Mouse (Mus musculus) heart, postnatal 36 days (tissue): ENCODE measurements around the gene Stub1. TPM values are rescaled to one million over a fixed set of nuclear protein-coding genes. Genes with fewer than 3 reads are reported as not detected.
A peak's percentile ranks its signal among the peaks of the same experiment; 100 is the strongest.

Source experiments
- DNase-seq, 2 experiments: peaks; one replicate each; pipeline ENCODE4 v3.0.0; 2021 to 2022
- intact Hi-C: fragments of 180-260 bp; cut with DNase I; formaldehyde crosslinking; loops from one replicate; pipeline ENCODE4 v1.15.1; 2025
- total RNA-seq, 2 experiments: library from RNA; stranded (reverse); gene quantifications; 2 replicates each; pipeline ENCODE4 v1.2.3; 2021

Gene Stub1
- total RNA-seq, 2 experiments from 2014 or later: 111 to 116 TPM

- no peak for DNase-seq
- intact Hi-C loops: no loop called here
Measured at GRCm38 (mm10) chr17:25839455-25840235, 6.4 kb upstream of the Stub1 start.

- intact Hi-C loops: no loop called here
- no peak for DNase-seq
Measured at GRCm38 (mm10) chr17:25838904-25839303, 5.7 kb upstream of the Stub1 start.

DNA sequence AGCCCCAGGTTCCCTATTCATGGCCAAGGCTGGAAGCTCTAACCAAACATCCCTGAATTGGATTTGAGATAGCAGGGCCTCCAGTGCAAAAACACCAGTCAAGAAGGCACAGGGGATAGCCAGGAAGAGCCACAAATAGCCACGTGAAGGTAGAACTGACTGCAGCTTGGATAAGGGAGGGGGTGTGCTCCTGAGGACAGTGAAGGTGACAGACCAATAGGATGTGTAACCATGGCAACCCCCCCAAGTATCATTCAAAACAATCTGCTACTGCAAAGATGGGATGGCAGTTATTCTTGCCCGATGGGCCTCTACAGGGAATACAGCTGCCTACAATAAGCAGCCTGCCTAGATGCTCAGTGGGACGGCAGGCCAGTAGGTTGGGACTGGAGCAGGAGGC, 4.3 kb upstream of the Stub1 start:
- intact Hi-C loops: no loop called here
- no peak for DNase-seq

DNA sequence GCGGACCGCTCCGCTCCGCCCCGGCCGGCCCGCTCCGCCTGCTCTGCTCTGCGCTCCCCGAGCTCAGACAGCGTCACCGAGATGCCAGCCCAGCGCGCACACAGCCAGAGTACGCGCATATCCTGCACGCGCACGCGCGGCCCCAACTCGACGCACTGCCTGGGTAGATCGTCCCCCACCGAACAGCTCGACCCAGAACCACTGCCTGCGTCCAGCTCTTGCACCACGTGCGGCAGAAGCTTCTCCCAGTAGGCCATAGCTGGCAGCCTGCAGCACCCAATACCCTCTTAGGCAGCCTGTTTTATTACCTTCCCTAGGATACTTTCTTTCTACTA, 3.8 kb upstream of the Stub1 start, which contains the start of gene Rhbdl1:
Gene Rhbdl1, minus strand, starts transcription at position 220 of the 335 bp plus-strand sequence.
- intact Hi-C loops: no loop called here
- DNase-seq: peak; percentile 64 to 67

DNA sequence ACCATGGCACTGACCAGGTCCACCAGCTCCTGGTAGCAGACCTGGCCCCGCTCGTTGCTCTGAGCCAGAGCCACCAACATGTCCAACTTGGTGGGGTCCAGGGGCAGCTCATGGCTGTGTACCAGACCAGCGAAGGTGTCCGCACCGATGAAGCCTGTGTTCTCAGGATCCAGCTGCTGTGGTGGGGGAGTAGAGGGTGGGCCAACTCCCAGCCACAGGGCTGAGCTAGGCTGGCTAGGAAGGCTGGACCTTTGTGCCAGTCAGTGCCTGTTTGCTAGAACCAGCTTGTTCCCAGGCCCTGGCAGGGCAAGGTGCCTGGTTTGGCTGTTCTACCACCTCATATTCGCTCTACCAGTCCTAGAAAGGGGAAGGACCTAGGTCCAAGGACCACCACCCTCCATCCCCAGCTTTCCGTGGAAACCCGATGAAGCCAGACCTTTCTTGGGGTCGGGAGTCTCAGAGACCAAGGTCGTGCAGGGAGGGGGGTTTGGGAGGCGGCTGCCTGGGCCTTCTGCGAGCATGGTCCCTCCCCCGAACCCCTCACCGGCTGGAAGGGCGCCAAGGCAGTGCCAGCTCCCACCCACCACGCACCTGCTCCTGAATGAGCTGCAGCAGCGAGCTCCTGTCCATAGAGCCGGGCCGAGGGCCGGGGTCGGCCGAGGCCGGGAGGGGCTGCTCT, 3.3 kb upstream of the Stub1 start:
- peak in 1 of 2 experiments; percentile 27 for DNase-seq
- intact Hi-C loops: no loop called here

GRCm38 (mm10) chr17:25835816-25836215, 2.6 kb upstream of the Stub1 start:
- intact Hi-C loops: no loop called here
- DNase-seq: no peak

DNA sequence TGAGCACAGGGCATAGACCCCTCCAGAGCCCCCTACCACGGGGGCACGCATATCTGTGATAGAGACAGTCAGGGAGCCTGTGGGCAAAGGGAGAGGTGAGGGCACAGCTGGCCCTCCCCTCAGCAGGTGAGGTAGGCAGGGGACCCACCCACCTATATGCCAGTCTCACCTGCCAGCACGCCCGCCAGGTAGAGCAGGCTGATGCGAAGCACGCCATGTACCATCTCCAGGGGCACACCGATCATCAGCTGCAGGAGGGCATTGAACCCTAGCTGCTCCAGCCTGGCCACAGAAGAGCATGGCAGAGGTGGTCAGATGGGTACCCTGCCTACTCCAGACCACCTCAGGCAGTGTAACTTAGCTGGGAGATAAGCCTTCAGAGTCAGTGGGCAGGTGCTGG, 2.1 kb upstream of the Stub1 start:
- intact Hi-C loops: no loop called here
- no peak for DNase-seq

GRCm38 (mm10) chr17:25834595-25835222, 1.5 kb upstream of the Stub1 start:
- intact Hi-C loops: no loop called here

DNA sequence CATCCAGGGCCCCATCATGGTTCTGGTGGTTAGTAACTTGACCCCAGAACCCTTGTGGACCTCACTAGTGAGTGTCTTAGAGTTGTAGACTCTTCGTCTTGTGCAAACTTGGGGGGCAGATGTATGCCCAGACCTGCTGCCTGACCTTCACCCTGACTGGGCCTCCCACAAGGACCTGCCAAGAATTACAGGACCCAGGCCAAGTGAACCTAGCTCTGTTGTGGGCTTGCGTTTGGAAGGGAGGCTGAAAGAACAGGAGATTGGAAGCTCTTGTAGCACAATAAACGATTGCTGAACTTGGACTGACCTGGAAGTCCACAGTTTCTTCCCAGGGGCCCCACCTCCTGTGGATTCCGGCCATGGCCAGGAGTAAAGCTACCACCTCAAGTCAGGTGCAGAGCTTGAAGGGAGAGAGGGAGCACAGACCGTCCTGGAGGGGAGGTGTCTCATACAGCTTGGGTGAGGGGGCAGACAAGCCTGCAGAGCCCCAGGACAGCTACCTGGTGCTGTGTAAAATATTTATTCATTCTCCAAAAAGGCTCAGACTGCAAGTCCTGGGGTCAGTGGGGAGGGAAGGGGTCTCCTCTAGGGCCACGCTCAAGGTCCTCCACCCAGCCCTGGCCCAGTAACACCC, 874 bp upstream of the Stub1 start:
- peak in 1 of 2 experiments; percentile 25 for DNase-seq

More at GRCm38 (mm10) chr17:25834595-25835222, 1.5 kb upstream of the Stub1 start:
- DNase-seq: no peak

DNA sequence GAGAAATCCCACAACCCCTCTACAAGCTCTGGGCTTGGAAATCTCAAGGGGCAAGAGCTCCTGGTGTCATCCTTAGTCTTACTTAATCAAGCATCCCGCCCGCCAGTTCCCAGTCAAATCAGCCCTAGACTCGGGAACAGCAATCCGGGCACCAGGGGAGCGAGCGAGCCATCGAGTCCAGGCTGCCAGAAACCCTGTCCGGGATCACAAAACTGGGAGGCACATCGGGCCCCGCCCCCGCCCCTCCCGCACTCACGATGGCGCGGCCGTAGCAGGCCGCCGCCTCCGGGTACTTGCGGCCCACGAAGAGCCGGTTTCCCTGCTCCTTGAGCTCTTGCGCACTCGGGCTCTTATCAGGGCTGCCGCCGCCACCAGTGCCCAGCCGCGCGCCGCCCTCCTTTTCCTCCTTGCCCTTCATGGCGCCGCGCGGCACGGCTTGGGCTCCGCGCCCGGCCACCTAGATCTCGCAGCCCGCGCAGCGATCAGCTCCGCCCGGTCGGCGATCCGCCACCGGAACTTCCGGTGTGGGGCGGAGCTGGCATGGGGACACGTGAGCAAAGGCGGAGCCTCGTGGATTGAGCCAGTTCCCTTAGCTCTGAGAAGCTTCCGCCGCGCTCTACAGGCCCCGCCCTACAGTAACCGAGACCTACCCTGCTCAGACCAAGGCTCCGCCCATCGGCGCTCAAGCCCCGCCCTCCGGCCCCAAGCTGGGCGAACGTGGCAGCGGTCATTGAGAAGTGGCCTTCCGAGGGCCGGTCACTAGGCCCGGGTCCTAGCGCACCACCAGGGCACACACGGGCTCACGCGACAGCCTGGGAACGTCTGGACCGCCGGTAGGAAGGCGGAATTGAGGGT, 541 bp downstream of the Stub1 start:
- intact Hi-C loops: no loop called here
- DNase-seq: peak; percentile 99 to 100

More for the DNA sequence above, 874 bp upstream of the Stub1 start:
- intact Hi-C loops: no loop called here

DNA sequence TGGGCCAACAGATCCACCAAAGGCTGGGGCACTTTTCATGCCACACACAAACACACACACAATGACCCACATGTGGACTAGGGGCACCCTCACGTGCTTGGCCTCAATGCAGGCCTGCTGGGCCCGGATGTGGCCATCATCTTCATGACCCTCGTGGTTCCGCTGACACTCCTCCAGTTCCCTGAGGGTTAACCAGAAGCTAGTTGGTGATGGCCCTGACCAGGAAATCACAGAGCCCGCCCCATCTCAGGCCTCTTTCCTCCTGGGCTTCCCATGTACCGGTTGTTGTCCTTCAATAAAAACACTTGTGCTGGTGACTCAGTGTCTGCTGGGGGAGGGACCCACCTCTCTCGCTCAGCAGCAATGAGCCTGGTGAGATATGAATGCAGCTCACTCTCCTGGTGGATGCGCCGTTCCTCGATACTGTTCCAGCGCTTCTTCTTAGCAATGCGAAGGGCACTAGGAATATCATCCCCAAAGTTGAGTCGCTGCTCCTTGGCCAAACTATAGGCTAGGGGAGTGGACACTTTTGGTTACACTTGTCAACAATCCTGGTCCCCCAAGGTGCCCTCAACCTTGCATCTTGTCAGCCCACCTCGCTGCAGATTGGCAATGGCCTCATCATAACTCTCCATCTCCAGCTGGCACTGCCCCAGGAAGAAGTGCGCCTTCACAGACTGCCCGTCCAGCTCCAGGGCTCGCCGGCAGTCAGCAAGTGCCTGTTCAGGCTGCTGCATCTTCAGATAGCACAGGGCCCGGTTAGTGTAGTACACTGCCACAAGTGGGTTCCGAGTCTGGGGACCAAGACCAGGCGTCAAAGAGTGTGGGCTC, 1.5 kb downstream of the Stub1 start:
- intact Hi-C loops: no loop called here
- no peak for DNase-seq

GRCm38 (mm10) chr17:25830806-25831431, 2.3 kb downstream of the Stub1 start:
- no peak for DNase-seq
- intact Hi-C loops: no loop called here

DNA sequence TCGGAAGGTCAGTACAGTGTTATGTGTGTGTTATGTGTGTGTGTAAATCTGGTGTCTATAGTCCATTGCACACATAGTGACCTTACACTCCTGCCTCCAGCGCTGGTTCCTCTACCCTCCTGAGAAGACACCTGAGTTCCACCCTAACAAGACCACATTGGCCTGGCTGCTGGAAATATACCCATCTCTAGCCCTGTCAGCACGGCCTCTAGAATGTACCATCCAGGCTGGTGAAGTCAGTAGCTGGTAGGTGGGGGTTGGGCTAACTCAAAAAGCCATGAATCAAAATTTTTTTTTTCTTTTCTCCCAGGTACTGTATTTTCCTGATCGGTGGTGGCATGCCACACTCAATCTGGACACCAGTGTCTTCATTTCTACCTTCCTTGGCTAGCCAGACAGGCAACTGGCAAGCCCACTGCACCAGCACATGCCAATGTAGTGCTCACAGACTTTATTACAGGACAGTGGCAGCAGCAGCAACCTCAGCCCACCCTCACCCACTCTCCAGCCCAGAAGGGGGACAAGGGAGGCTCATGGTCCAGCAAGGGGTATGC, 2.9 kb downstream of the Stub1 start:
- DNase-seq: no peak
- intact Hi-C loops: no loop called here

- no peak for DNase-seq
- intact Hi-C loops: no loop called here
Measured at GRCm38 (mm10) chr17:25829558-25830017, 3.6 kb downstream of the Stub1 start.

- peak; percentile 75 to 78 for DNase-seq
- intact Hi-C loops: no loop called here
Measured at GRCm38 (mm10) chr17:25828712-25829557, 4.3 kb downstream of the Stub1 start, which contains the start of gene Jmjd8. Jmjd8 (plus strand) TSS chr17:25828867.

- DNase-seq: no peak
- intact Hi-C loops: no loop called here
Measured at GRCm38 (mm10) chr17:25828223-25828594, 5.0 kb downstream of the Stub1 start.

- intact Hi-C loops: no loop called here
- DNase-seq: no peak
Measured at GRCm38 (mm10) chr17:25827546-25828222, 5.5 kb downstream of the Stub1 start.
